Mouse (Mus musculus) B cell, adult (primary cell): ENCODE results near the gene Bik. TPM values are rescaled to one million over a fixed set of nuclear protein-coding genes. Genes with fewer than 3 reads are reported as not detected.

ENCODE experiments used
- total RNA-seq: library from RNA; stranded (reverse); gene quantifications from 4 replicates; pipeline ENCODE4 v1.2.4, GENCODE M21; 2023; ENCODE audit not compliant: inconsistent age

Gene Bik
- not detected in 4 replicates for total RNA-seq

DNA sequence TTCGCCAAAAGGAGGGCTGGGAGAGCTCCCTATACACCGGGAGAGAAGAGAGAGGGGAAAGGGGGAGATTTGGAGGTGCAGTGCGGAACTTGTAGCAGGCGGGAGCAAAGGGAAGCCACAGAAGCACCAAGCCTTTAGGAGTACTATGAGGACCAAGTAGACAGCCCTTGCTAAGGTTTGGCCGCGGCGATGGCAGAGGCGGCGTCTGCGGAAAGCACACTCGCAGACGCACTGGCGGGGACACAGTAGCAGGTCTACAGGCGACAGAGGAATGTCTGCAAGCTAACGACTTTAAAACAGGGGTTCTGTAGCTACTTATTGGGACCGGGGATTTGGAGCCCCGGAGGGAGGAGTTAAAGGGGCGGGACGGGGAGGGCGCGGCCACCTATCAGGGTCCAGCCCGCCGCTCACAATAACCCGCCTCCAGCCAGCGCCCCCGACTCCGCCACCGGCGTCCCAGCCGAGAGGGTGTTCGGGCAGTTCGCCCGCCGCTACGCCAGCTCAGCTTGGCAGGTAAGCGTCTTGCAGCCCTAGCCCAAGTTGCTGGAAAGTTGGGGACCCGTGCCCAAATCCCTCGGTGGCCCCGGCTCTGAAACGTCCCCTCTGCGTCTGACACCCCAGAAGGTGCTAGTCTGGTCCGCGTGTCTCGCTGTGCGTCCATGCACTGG is at the start of gene Bik:
Bik (plus strand) TSS at position 439 of the 668 bp plus-strand sequence.

DNA sequence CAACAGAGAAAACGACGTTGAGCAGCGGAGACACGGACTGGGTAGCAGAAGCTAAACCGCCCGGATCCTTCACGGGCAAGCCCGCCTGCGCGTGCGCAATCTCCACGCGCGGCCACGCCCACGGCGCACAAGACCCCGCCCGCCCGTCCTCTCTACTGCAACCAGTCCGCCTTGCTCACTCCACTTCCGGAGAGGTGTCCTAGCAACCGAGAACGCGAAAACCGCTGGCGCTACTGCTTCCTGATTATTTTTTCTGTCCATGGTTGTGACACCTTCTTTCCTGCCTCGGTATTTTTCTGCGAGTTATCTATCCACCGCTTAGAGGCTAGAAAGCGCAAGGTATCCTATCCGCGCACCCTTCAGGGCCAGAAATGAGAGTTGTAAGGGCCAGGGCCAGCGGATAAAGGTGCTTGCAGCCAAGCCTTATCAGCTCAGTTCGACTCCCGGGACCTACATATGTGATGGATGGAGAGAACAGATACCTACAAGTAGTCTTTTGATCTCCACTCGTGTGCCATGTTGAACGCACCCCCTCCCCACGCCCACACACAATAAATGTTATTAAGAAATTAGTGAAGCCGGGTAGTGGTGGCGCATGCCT is 15.8 kb upstream of the Bik start, which contains the start of gene Ttll1:
Ttll1 (minus strand) TSS at position 89 of the 601 bp plus-strand sequence.

GRCm38 (mm10) chr15:83563327-83563856 is 36.7 kb downstream of the Bik start, which contains the start of the genes Tspo and Mcat:
Tspo (plus strand) TSS chr15:83563592.
Mcat (minus strand) TSS chr15:83563787.

Other genes starting within 250 kb of the Bik start
- 9.8 to 10.5 TPM (median 10.1 TPM) in 4 replicates for gene Arfgap3, start 176.6 kb upstream of the Bik start, total RNA-seq
- gene Pacsin2, start 62.3 kb upstream of the Bik start, total RNA-seq = 68.4 to 88.1 TPM (median 77.7 TPM) in 4 replicates
- 5.8 to 8.1 TPM (median 6.9 TPM) in 4 replicates for gene Ttll1, start 16.0 kb upstream of the Bik start, total RNA-seq
- gene Tspo, start 36.7 kb downstream of the Bik start, total RNA-seq = 52.7 to 63.3 TPM (median 59.1 TPM) in 4 replicates
- gene Mcat, start 36.9 kb downstream of the Bik start, total RNA-seq = 16.4 to 20.4 TPM (median 18.2 TPM) in 4 replicates
- 6.0 to 10.9 TPM (median 8.2 TPM) in 4 replicates for gene Ttll12, start 68.3 kb downstream of the Bik start, total RNA-seq
- gene Scube1, start 198.2 kb downstream of the Bik start, total RNA-seq = not detected in 4 replicates